Mouse (Mus musculus) limb, embryonic 11.5 days (tissue): ENCODE results near the gene Tuba1b. TPM values are rescaled to one million over a fixed set of nuclear protein-coding genes. Genes with fewer than 3 reads are reported as not detected.

Source experiments
- ATAC-seq: fragments of 200-750 bp; cut with Nextera tagmentation; 2 replicates; pipeline ENCODE4 v1.8.0; 2017; ENCODE audit warnings: low read depth; ENCODE audit not compliant: insufficient number of reproducible peaks, low FRiP score, low TSS enrichment
- DNase-seq: peaks from one replicate; pipeline ENCODE4 v3.0.0-alpha.2; 2015; ENCODE audit warnings: low spot score
- H3K27ac ChIP-seq: fragments of 300-500 bp; sonication (generic); replicated peaks from 2 replicates; pipeline ENCODE4 v1.5.1; 2014; ENCODE audit warnings: low read depth, mild to moderate bottlenecking, low read length
- H3K27me3 ChIP-seq: fragments of 300-500 bp; sonication (generic); 2 replicates; pipeline ENCODE4 v1.6.1; 2014; ENCODE audit warnings: mild to moderate bottlenecking, low read length, mixed read lengths; ENCODE audit not compliant: control insufficient read depth, insufficient read depth
- H3K36me3 ChIP-seq: fragments of 300-500 bp; sonication (generic); 2 replicates; pipeline ENCODE4 v1.6.1; 2014; ENCODE audit warnings: mild to moderate bottlenecking, low read length, moderate library complexity, mixed read lengths; ENCODE audit not compliant: control insufficient read depth, insufficient read depth
- H3K4me1 ChIP-seq: fragments of 300-500 bp; sonication (generic); 2 replicates; pipeline ENCODE4 v1.6.1; 2014; ENCODE audit warnings: low read length, mixed read lengths; ENCODE audit not compliant: control insufficient read depth, insufficient read depth
- H3K4me2 ChIP-seq: fragments of 300-500 bp; sonication (generic); 2 replicates; pipeline ENCODE4 v1.6.1; 2014; ENCODE audit warnings: low read depth, mild to moderate bottlenecking, moderate library complexity; ENCODE audit not compliant: severe bottlenecking
- H3K4me3 ChIP-seq: fragments of 300-500 bp; sonication (generic); 2 replicates; pipeline ENCODE4 v1.5.1; 2014; ENCODE audit warnings: low read depth, low read length
- H3K9ac ChIP-seq: fragments of 300-500 bp; sonication (generic); 2 replicates; pipeline ENCODE4 v1.6.1; 2014; ENCODE audit warnings: mild to moderate bottlenecking, low read length
- H3K9me3 ChIP-seq: fragments of 300-500 bp; sonication (generic); 2 replicates; pipeline ENCODE4 v1.6.1; 2016; ENCODE audit warnings: low read length; ENCODE audit not compliant: control insufficient read depth
- WGBS: fragments of 180-500 bp; shearing (Covaris S2); extraction: QIAGEN DNeasy Blood & Tissue Kit; methylation state at CpG from one replicate; pipeline ENCODE4 v1.1.7; 2014; 5-methylcytosine and 5-hydroxymethylcytosine counted together
- polyA plus RNA-seq: library from polyadenylated mRNA; unstranded; fragments of >200 nt; fragmentation: Nextera tagmentation; extraction: Ambion mirVana; gene quantifications from 2 replicates; pipeline ENCODE4 v1.2.1, GENCODE M21; 2014

The Tuba1b gene
- polyA plus RNA-seq, 1 experiment from 2014 or later: 2,358 TPM

GRCm38 (mm10) chr15:98891907-98892606 is 42.3 kb downstream of the Tuba1b start:
- no peak overlapping the region for H3K4me3 ChIP-seq
- 33% methylated on average over 6 of the region's 6 CpGs for WGBS
- H3K4me1 ChIP-seq: peaks cover 15% of the 10 kb centered on the region
- no peak overlapping the region for H3K4me2 ChIP-seq
- DNase-seq (peak; percentile 64), ATAC-seq (peak; percentile 22; the same call in 1 of the 2 replicates)
- H3K36me3 ChIP-seq: no peaks in the 10 kb centered on the region
- H3K9ac ChIP-seq: no peak overlapping the region
- peaks cover 53% of the 10 kb centered on the region for H3K27me3 ChIP-seq
- H3K9me3 ChIP-seq: no peaks in the 10 kb centered on the region
- H3K27ac ChIP-seq: no peak overlapping the region

GRCm38 (mm10) chr15:98891198-98891742 is 43.1 kb downstream of the Tuba1b start:
- no peak for ATAC-seq
- peak; percentile 41 for DNase-seq
- H3K27ac ChIP-seq: no peak overlapping the region
- no peak overlapping the region for H3K4me2 ChIP-seq
- no peak overlapping the region for H3K4me3 ChIP-seq
- peaks cover 45% of the 10 kb centered on the region for H3K27me3 ChIP-seq
- H3K9me3 ChIP-seq: no peaks in the 10 kb centered on the region
- WGBS: 8% methylated on average over 19 of the region's 19 CpGs
- H3K36me3 ChIP-seq: no peaks in the 10 kb centered on the region
- H3K9ac ChIP-seq: no peak overlapping the region
- peaks cover 15% of the 10 kb centered on the region for H3K4me1 ChIP-seq

- H3K9ac ChIP-seq: no peak overlapping the region
- no peak for ATAC-seq
- no peak overlapping the region for H3K4me3 ChIP-seq
- H3K4me2 ChIP-seq: no peak overlapping the region
- no peaks in the 10 kb centered on the region for H3K4me1 ChIP-seq
- no peaks in the 10 kb centered on the region for H3K36me3 ChIP-seq
- DNase-seq: no peak
- peaks cover 8% of the 10 kb centered on the region for H3K27me3 ChIP-seq
- no peaks in the 10 kb centered on the region for H3K9me3 ChIP-seq
- 85% methylated on average over 7 of the region's 7 CpGs for WGBS
- no peak overlapping the region for H3K27ac ChIP-seq
Measured at GRCm38 (mm10) chr15:98887526-98887925, 46.8 kb downstream of the Tuba1b start.

- H3K27ac ChIP-seq: no peak overlapping the region
Measured at GRCm38 (mm10) chr15:98886667-98887387, 47.5 kb downstream of the Tuba1b start.

GRCm38 (mm10) chr15:98884106-98884505 is 50.3 kb downstream of the Tuba1b start:
- ATAC-seq (no peak), DNase-seq (no peak)
- Histone ChIP-seq H3K4me1 (0 out of 2 replicates have a peak, but pooled peaks cover 4% of the 10 kb centered on the region), H3K27me3 (no peaks in the 10 kb centered on the region), H3K36me3 (no peaks in the 10 kb centered on the region), H3K9ac (no peak overlapping the region), H3K4me3 (no peak overlapping the region), H3K27ac (no peak overlapping the region), H3K4me2 (no peak overlapping the region), H3K9me3 (no peaks in the 10 kb centered on the region)
- WGBS: 75% methylated on average over 1 of the region's 1 CpGs

More at GRCm38 (mm10) chr15:98886667-98887387, 47.5 kb downstream of the Tuba1b start:
- peaks cover 5% of the 10 kb centered on the region; the same call in 1 of the 2 replicates for H3K27me3 ChIP-seq
- no peak overlapping the region for H3K4me3 ChIP-seq
- H3K36me3 ChIP-seq: no peaks in the 10 kb centered on the region
- DNase-seq (no peak), ATAC-seq (no peak)
- H3K9ac ChIP-seq: no peak overlapping the region; the same call in 1 of the 2 replicates
- no peak overlapping the region for H3K4me2 ChIP-seq
- WGBS: 69% methylated on average over 8 of the region's 8 CpGs
- 0 out of 2 replicates have a peak, but pooled peaks cover 2% of the 10 kb centered on the region for H3K4me1 ChIP-seq
- H3K9me3 ChIP-seq: no peaks in the 10 kb centered on the region

GRCm38 (mm10) chr15:98883661-98884060 is 50.7 kb downstream of the Tuba1b start:
- Histone ChIP-seq H3K4me3 (no peak overlapping the region), H3K9me3 (no peaks in the 10 kb centered on the region), H3K9ac (no peak overlapping the region), H3K36me3 (no peaks in the 10 kb centered on the region), H3K27me3 (no peaks in the 10 kb centered on the region), H3K27ac (no peak overlapping the region), H3K4me2 (no peak overlapping the region), H3K4me1 (0 out of 2 replicates have a peak, but pooled peaks cover 4% of the 10 kb centered on the region)
- DNase-seq (no peak), ATAC-seq (no peak)

- H3K36me3 ChIP-seq: no peaks in the 10 kb centered on the region
- no peak for DNase-seq
Measured at GRCm38 (mm10) chr15:98881656-98882008, 52.7 kb downstream of the Tuba1b start.

More at GRCm38 (mm10) chr15:98881656-98882008, 52.7 kb downstream of the Tuba1b start:
- peak overlapping the region; percentile 64; the same call in 1 of the 2 replicates for H3K4me3 ChIP-seq
- 13% methylated on average over 5 of the region's 5 CpGs for WGBS
- peak overlapping the region; percentile 39 for H3K4me2 ChIP-seq
- H3K27ac ChIP-seq: 0 out of 2 replicates have a peak overlapping the region, but pooled peaks have one; percentile 37
- H3K9ac ChIP-seq: peak overlapping the region; percentile 13; the same call in 1 of the 2 replicates
- H3K9me3 ChIP-seq: no peaks in the 10 kb centered on the region
- no peaks in the 10 kb centered on the region for H3K27me3 ChIP-seq
- ATAC-seq: peak; percentile 26; the same call in 1 of the 2 replicates
- H3K4me1 ChIP-seq: 0 out of 2 replicates have a peak, but pooled peaks cover 4% of the 10 kb centered on the region
